8 mouse cellular contexts compared by ENCODE assay signal in genomic region chr2:76672134-76672745, GRCm38 (mm10). TPM values are rescaled to one million over a fixed set of nuclear protein-coding genes. Genes with fewer than 3 reads are reported as not detected.
DNase-seq lines count a peak whose midpoint lies in the region; ATAC-seq and TF ChIP-seq lines count a peak whose summit lies in the region.

No protein-coding gene starts in this region.

- no peaks in the 10 kb centered on the region for H3K36me3 ChIP-seq in liver, adult 2 months (ENCODE audit: control insufficient read depth, insufficient read depth, low read length)
- H3K36me3 ChIP-seq in intestine, embryonic 15.5 days = no peaks in the 10 kb centered on the region

- H3K9me3 ChIP-seq in intestine, embryonic 15.5 days = no peaks in the 10 kb centered on the region

- peak overlapping the region; percentile 60 for H3K4me2 ChIP-seq in intestine, embryonic 15.5 days (replicated peaks)

- H3K4me1 ChIP-seq in liver, adult 2 months (ENCODE audit: control insufficient read depth, insufficient read depth, low read length) = peaks cover 9% of the 10 kb centered on the region
- H3K4me1 ChIP-seq in intestine, embryonic 15.5 days (replicated peaks) = peaks cover 14% of the 10 kb centered on the region
- H3K4me1 ChIP-seq in olfactory bulb, adult 2 months (ENCODE audit: control insufficient read depth, insufficient read depth, low read length) = no peaks in the 10 kb centered on the region; the same call in 1 of the 2 replicates

- TF ChIP-seq CTCF in liver, adult 2 months (IDR thresholded peaks at IDR 0.05; ENCODE audit: low read depth, low read length) = no peak
- TF ChIP-seq CTCF in olfactory bulb, adult 2 months (IDR thresholded peaks at IDR 0.05; ENCODE audit: insufficient read depth, low read depth, low read length) = no peak

- no peak for TF ChIP-seq POLR2A in liver, adult 2 months (IDR thresholded peaks at IDR 0.05; ENCODE audit: extremely low read depth, insufficient read depth, low read length)
- no peak for TF ChIP-seq POLR2A in olfactory bulb, adult 2 months (IDR thresholded peaks at IDR 0.05; ENCODE audit: insufficient read depth, low read depth, low read length)

- H3K27ac ChIP-seq in liver, adult 2 months (replicated peaks; ENCODE audit: insufficient read depth, low read depth, low read length) = peak overlapping the region; percentile 53
- H3K27ac ChIP-seq in intestine, embryonic 15.5 days = peak overlapping the region; percentile 75
- H3K27ac ChIP-seq in olfactory bulb, adult 2 months (ENCODE audit: insufficient read depth, low read depth, low read length) = 0 out of 2 replicates have a peak overlapping the region, but pooled peaks have one; percentile 3

- no peaks in the 10 kb centered on the region for H3K27me3 ChIP-seq in liver, adult 2 months (ENCODE audit: control insufficient read depth, insufficient read depth, low read length)
- no peaks in the 10 kb centered on the region for H3K27me3 ChIP-seq in intestine, embryonic 15.5 days (replicated peaks)

- DNase-seq in liver, adult 2 months (ENCODE audit: extremely low read depth, low read depth, low spot score) = peak; percentile 24
- no peak for DNase-seq in liver
- DNase-seq in embryo, embryonic 11 days = peak; percentile 11
- no peak for DNase-seq in layer of hippocampus, adult 8-10 months (ENCODE audit: low spot score in 2 of 2)

- peak overlapping the region; percentile 41 for H3K4me3 ChIP-seq in liver, adult 2 months (ENCODE audit: insufficient read depth, low read depth, low read length)
- H3K4me3 ChIP-seq in intestine, embryonic 15.5 days (replicated peaks) = peak overlapping the region; percentile 45
- H3K4me3 ChIP-seq in olfactory bulb, adult 2 months (ENCODE audit: insufficient read depth, low read depth, low read length) = peak overlapping the region; percentile 40

- no peak for ATAC-seq in intestine, embryonic 15.5 days
- ATAC-seq in megakaryocyte progenitor cell, adult 5-6 weeks (replicated peaks; ENCODE audit: poor library complexity) = no peak
- ATAC-seq in inflammation-experienced regulatory T-cells, adult 6 months = no peak

- H3K79me2 ChIP-seq in liver, adult 2 months (ENCODE audit: control insufficient read depth, insufficient read depth, low read length) = peaks cover 12% of the 10 kb centered on the region; the same call in 1 of the 2 replicates

- 27% methylated on average over 9 of the region's 9 CpGs for WGBS in liver, adult 2 months
- WGBS in intestine, embryonic 15.5 days = 13% methylated on average over 9 of the region's 9 CpGs
- 10% methylated on average over 9 of the region's 9 CpGs for WGBS in olfactory bulb, adult 2 months

- H3K9ac ChIP-seq in liver, adult 2 months (ENCODE audit: low read depth, low read length) = peak overlapping the region; percentile 61
- peak overlapping the region; percentile 52 for H3K9ac ChIP-seq in intestine, embryonic 15.5 days

RNA-seq across cellular contexts. Expression of gene Fkbp7, which starts 0.7 kb away (rescaled TPM):
- 4.4 and 9.5 TPM in 2 replicates for total RNA-seq in liver, adult 2 months (2014; rRNA removed)
- polyA plus RNA-seq in liver, adult 2 months (2012; rRNA removed) = 0.71 and 1.1 TPM in 2 replicates
- 46.9 and 57.7 TPM in 2 replicates for polyA plus RNA-seq in intestine, embryonic 15.5 days (2015; fragmentation: Nextera tagmentation; extraction: Ambion mirVana)
- polyA plus RNA-seq in olfactory bulb, adult 2 months (2012; ENCODE audit: insufficient read depth, insufficient read length, low replicate concordance, missing spikeins) = not detected in 2 replicates
- total RNA-seq in layer of hippocampus, adult 8-10 months (2022) = 1 to 10 TPM; 7.3 to 8.4 (median 8.1) TPM
- 18.5 and 19.0 TPM in 2 replicates for total RNA-seq in megakaryocyte progenitor cell, adult 5-6 weeks (2015)
- total RNA-seq in megakaryocyte progenitor cell, adult 5-6 weeks (2017) = 12.2 and 15.7 TPM in 2 replicates
- 1 to 10 TPM; 2.5 to 3.7 (median 2.7) TPM for polyA plus RNA-seq in inflammation-experienced regulatory T-cells, adult 6 months (2017; shearing (Covaris generic))

RNA-seq across cellular contexts. Expression of gene Plekha3, which starts 2.8 kb away (rescaled TPM):
- 13.5 and 14.3 TPM in 2 replicates for total RNA-seq in liver, adult 2 months (2014; rRNA removed)
- polyA plus RNA-seq in liver, adult 2 months (2012; rRNA removed) = 7.4 and 9.3 TPM in 2 replicates
- 9.5 TPM in 2 replicates for polyA plus RNA-seq in intestine, embryonic 15.5 days (2015; fragmentation: Nextera tagmentation; extraction: Ambion mirVana)
- not detected in 2 replicates for polyA plus RNA-seq in olfactory bulb, adult 2 months (2012; ENCODE audit: insufficient read depth, insufficient read length, low replicate concordance, missing spikeins)
- 10 to 100 TPM; 40.0 to 54.5 (median 45.7) TPM for total RNA-seq in layer of hippocampus, adult 8-10 months (2022)
- 28.2 and 36.1 TPM in 2 replicates for total RNA-seq in megakaryocyte progenitor cell, adult 5-6 weeks (2015)
- total RNA-seq in megakaryocyte progenitor cell, adult 5-6 weeks (2017) = 17.5 and 25.6 TPM in 2 replicates
- polyA plus RNA-seq in inflammation-experienced regulatory T-cells, adult 6 months (2017; shearing (Covaris generic)) = 10 to 100 TPM; 10.3 to 15.8 (median 12.0) TPM

RNA-seq across cellular contexts. Expression of gene Pjvk, which starts 24.0 kb away (rescaled TPM):
- not detected in 2 replicates for total RNA-seq in liver, adult 2 months (2014; rRNA removed)
- not detected in 2 replicates for polyA plus RNA-seq in liver, adult 2 months (2012; rRNA removed)
- 0.35 and 0.39 TPM in 2 replicates for polyA plus RNA-seq in intestine, embryonic 15.5 days (2015; fragmentation: Nextera tagmentation; extraction: Ambion mirVana)
- not detected in 2 replicates for polyA plus RNA-seq in olfactory bulb, adult 2 months (2012; ENCODE audit: insufficient read depth, insufficient read length, low replicate concordance, missing spikeins)
- under 1 TPM in 1 of 4 experiments, not detected in 3; 0.52 TPM for total RNA-seq in layer of hippocampus, adult 8-10 months (2022)
- 0.37 and 0.81 TPM in 2 replicates for total RNA-seq in megakaryocyte progenitor cell, adult 5-6 weeks (2015)
- total RNA-seq in megakaryocyte progenitor cell, adult 5-6 weeks (2017) = not detected in 2 replicates
- not detected for polyA plus RNA-seq in inflammation-experienced regulatory T-cells, adult 6 months (2017; shearing (Covaris generic))

RNA-seq across cellular contexts. Expression of gene Prkra, which starts 24.4 kb away (rescaled TPM):
- total RNA-seq in liver, adult 2 months (2014; rRNA removed) = 24.8 and 26.9 TPM in 2 replicates
- 11.2 and 12.0 TPM in 2 replicates for polyA plus RNA-seq in liver, adult 2 months (2012; rRNA removed)
- 42.3 and 45.6 TPM in 2 replicates for polyA plus RNA-seq in intestine, embryonic 15.5 days (2015; fragmentation: Nextera tagmentation; extraction: Ambion mirVana)
- polyA plus RNA-seq in olfactory bulb, adult 2 months (2012; ENCODE audit: insufficient read depth, insufficient read length, low replicate concordance, missing spikeins) = not detected in 2 replicates
- 10 to 100 TPM; 17.5 to 21.9 (median 20.8) TPM for total RNA-seq in layer of hippocampus, adult 8-10 months (2022)
- total RNA-seq in megakaryocyte progenitor cell, adult 5-6 weeks (2015) = 35.2 and 43.9 TPM in 2 replicates
- total RNA-seq in megakaryocyte progenitor cell, adult 5-6 weeks (2017) = 11.3 and 15.2 TPM in 2 replicates
- 10 to 100 TPM; 10.6 to 12.0 (median 11.5) TPM for polyA plus RNA-seq in inflammation-experienced regulatory T-cells, adult 6 months (2017; shearing (Covaris generic))

Comparison
In these comparisons a context has a peak if more than half of its experiments do, and no peak if none do; other contexts are left out.
1. DNase-seq: peak in liver, adult 2 months (single experiment) and embryo, embryonic 11 days (single experiment); none in liver (single experiment) and layer of hippocampus, adult 8-10 months (0 of 2).
2. H3K27ac ChIP-seq: peak in every context shown above with its lines; median percentile 75 in intestine, embryonic 15.5 days; 53 in liver, adult 2 months; 3 in olfactory bulb, adult 2 months.
3. RNA of gene Fkbp7, which starts 0.7 kb away (polyA plus RNA-seq): 46.9 to 57.7 TPM in intestine, embryonic 15.5 days; 2.5 to 3.7 TPM in inflammation-experienced regulatory T-cells, adult 6 months, 0.71 to 1.1 TPM in liver, adult 2 months and not detected in olfactory bulb, adult 2 months; every median in the first group is over 10 times any median in the second.
4. Peak in every context shown above with its lines, with median percentiles within 50 percentile points of each other: H3K4me3 ChIP-seq.